Mouse (Mus musculus) Patski (cell line): ENCODE results near the gene Slc30a7. TPM values are rescaled to one million over a fixed set of nuclear protein-coding genes. Genes with fewer than 3 reads are reported as not detected.

Experiments used
- ATAC-seq: fragments of 100-300 bp; one replicate; pipeline ENCODE4 v1.8.0; 2021
- CTCF ChIA-PET: fragments of 350-600 bp; sonication (Branson Sonifier 250); formaldehyde crosslinking; loops from one replicate; lab custom pipeline; 2022; ENCODE audit warnings: inconsistent platforms; lab: Charles Lee
- POLR2A ChIA-PET: fragments of 350-600 bp; sonication (Branson Sonifier 250); formaldehyde crosslinking; loops from one replicate; lab custom pipeline; 2022; ENCODE audit warnings: antibody characterized with exemption, inconsistent platforms; lab: Charles Lee
- DNase-seq: peaks from one replicate; pipeline ENCODE4 v3.0.0-alpha.2; 2011; ENCODE audit warnings: low read depth, low spot score
- H3K27me3 ChIP-seq: fragments of 371-371 bp; one replicate; pipeline ENCODE4 v1.5.1; 2021
- CTCF ChIP-seq: fragments of 100-300 bp; IDR thresholded peaks from one replicate; pipeline ENCODE4 v1.5.1; 2021
- in situ Hi-C: fragments of 300-500 bp; cut with MboI; formaldehyde crosslinking; loops from 3 replicates; pipeline ENCODE4 v1.11.1; 2018; ENCODE audit warnings: low pct_unique_long_range_greater_than_20kb, mixed read lengths
- polyA plus RNA-seq: library from polyadenylated mRNA; unstranded; gene quantifications from one replicate; pipeline ENCODE4 v1.2.3, GENCODE M21; 2021

Gene Slc30a7
- polyA plus RNA-seq, 1 experiment from 2014 or later = 37.9 TPM

GRCm38 (mm10) chr3:115971045-115971785, 36.0 kb downstream of the Slc30a7 start:
- no peaks in the 10 kb centered on the region for H3K27me3 ChIP-seq
- POLR2A ChIA-PET = no interaction called here
- CTCF ChIA-PET = interaction anchor here (1.9 kb wide), 1 partner anchor 310 kb away, joined by 4 read pairs; no protein-coding TSS in a partner anchor
- DNase-seq = no peak
- ATAC-seq = no peak
- no peak for TF ChIP-seq CTCF
- in situ Hi-C loops = no loop called here

DNA sequence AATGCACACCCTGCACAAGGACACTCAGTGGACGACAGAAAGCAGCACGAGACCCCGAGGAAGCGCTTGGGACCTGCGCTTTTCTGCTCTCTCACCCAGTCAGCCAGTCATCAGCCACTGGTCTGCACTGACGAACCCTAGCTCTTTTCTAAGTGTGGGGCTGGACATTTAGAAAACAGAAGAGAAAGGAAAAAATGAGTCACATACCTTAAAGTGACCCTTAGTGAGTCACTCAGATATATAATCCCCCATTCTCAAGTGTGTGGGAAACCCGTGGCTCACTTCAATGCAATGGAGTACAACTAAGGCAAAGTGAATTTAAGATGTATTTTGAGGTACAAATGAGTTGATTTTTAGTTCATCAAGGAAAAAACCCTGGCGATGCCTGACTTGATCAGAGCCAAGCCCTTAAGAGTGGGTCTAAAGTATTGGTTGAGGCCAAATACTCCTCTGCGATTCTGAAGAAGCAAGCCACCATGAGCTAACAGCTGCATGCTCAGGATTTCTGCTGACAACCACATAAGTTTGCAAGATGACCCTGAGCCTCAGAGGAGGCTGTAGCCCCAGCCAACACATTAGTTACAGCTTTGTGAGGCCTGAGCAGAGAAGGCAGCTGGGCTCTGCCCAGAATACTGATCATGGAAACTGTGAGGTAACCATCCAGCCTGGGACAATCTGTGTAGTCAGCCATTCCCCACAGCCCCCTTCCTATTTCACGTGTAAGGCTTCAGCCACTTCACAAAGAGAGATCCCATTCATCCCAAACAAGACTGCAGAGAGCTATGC, 38.3 kb downstream of the Slc30a7 start:
- ChIA-PET POLR2A (no interaction called here), CTCF (interaction anchor here (1.2 kb wide), 1 partner anchor 9 kb away, joined by 3 read pairs; no protein-coding TSS in a partner anchor)
- peak; percentile 34 for DNase-seq
- in situ Hi-C loops = no loop called here
- no peaks in the 10 kb centered on the region for H3K27me3 ChIP-seq
- no peak for TF ChIP-seq CTCF
- peak; percentile 66 for ATAC-seq

- no peaks in the 10 kb centered on the region for H3K27me3 ChIP-seq
- in situ Hi-C loops = no loop called here
- ATAC-seq (no peak), DNase-seq (no peak)
- ChIA-PET CTCF (no interaction called here), POLR2A (no interaction called here)
- no peak for TF ChIP-seq CTCF
Observed at GRCm38 (mm10) chr3:115964071-115964470, 43.1 kb downstream of the Slc30a7 start.

DNA sequence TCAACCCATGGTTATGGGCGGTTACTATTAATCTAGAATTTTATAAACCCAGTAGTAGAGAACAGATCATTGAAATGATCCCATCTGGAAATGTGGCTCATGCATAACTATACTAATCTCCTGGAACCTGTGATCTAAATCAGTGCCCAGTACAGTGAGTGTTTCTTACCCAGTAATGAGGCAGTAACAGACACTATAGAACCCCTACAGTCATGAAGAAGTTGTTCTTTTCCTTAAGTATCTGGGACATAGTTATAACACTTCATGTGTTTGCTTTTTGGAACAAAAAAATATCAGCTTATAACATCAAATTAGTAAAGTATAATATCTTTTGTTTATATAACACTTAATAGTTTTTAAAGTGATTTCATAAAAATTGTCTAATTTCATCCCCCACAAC, 43.6 kb downstream of the Slc30a7 start:
- ChIA-PET POLR2A (no interaction called here), CTCF (no interaction called here)
- ATAC-seq (no peak), DNase-seq (no peak)
- in situ Hi-C loops = no loop called here
- no peak for TF ChIP-seq CTCF
- no peaks in the 10 kb centered on the region for H3K27me3 ChIP-seq

GRCm38 (mm10) chr3:115962028-115962415, 45.2 kb downstream of the Slc30a7 start:
- ChIA-PET CTCF (interaction anchor here (0.7 to 1.9 kb wide), 5 partner anchors 15 to 301 kb away, joined by 3 to 7 read pairs (median 4); no protein-coding TSS in a partner anchor), POLR2A (interaction anchor here (0.7 to 1.4 kb wide), 5 partner anchors 23 to 888 kb away, joined by 3 to 7 read pairs (median 4); partner anchors contain the start of gene Dph5)
- DNase-seq (peak; percentile 58), ATAC-seq (peak; percentile 87)
- H3K27me3 ChIP-seq = no peaks in the 10 kb centered on the region
- no peak for TF ChIP-seq CTCF
- in situ Hi-C loops = no loop called here

DNA sequence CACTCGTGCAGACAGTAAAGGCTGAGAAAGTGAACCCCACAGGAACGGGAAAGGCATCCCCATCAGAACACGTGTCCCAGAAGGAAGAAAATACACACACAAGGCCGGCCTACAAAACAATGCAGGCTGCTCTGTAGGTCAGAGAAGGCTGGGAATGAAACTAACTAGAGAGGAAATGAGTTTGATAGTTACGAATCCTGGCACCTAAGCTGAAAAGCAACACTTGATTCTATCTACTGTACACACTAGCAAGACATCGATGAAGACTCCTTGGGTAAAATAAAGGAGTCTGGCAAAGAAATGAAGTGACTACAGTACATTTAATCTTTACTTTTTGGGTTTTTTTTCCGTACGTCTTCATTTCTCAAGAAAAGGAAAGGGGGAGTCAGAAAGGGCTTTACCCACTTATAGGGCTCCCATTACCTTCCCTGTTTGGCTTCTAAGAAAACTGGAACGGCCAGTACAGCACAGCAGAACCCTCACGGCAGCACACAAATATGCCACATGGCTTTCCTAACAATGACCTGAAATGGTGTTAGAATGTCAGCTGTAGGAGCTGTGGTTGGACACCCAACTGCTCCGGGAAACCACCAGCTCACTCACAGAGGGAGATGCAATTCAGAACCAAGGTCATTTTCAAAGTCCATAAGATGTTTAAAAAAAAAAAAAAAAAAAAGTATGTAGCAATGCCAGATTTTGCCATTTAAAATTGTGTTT, 45.7 kb downstream of the Slc30a7 start:
- ATAC-seq = no peak

GRCm38 (mm10) chr3:115957223-115957622, 50.0 kb downstream of the Slc30a7 start:
- POLR2A ChIA-PET = interaction anchor here (0.8 kb wide), 1 partner anchor 305 kb away, joined by 3 read pairs; no protein-coding TSS in a partner anchor
- no peaks in the 10 kb centered on the region for H3K27me3 ChIP-seq
- TF ChIP-seq CTCF = no peak
- CTCF ChIA-PET = no interaction called here
- DNase-seq (no peak), ATAC-seq (no peak)
- in situ Hi-C loops = no loop called here

More for the DNA sequence above, 45.7 kb downstream of the Slc30a7 start:
- in situ Hi-C loops = no loop called here
- no peak for TF ChIP-seq CTCF
- POLR2A ChIA-PET = interaction anchor here (0.6 to 1.4 kb wide), 6 partner anchors 22 to 1497 kb away, joined by 3 to 7 read pairs (median 4); partner anchors contain the start of gene Dph5
- DNase-seq = no peak
- CTCF ChIA-PET = interaction anchor here (0.7 to 1.9 kb wide), 5 partner anchors 15 to 301 kb away, joined by 3 to 7 read pairs (median 4); no protein-coding TSS in a partner anchor
- H3K27me3 ChIP-seq = no peaks in the 10 kb centered on the region

GRCm38 (mm10) chr3:115953088-115953487, 54.1 kb downstream of the Slc30a7 start:
- DNase-seq (no peak), ATAC-seq (no peak)
- no peaks in the 10 kb centered on the region for H3K27me3 ChIP-seq
- ChIA-PET POLR2A (no interaction called here), CTCF (interaction anchor here (1.8 to 1.9 kb wide), 2 partner anchors 16 to 17 kb away, joined by 5 to 7 read pairs; no protein-coding TSS in a partner anchor)
- no peak for TF ChIP-seq CTCF
- in situ Hi-C loops = no loop called here

GRCm38 (mm10) chr3:115952356-115952755, 54.9 kb downstream of the Slc30a7 start:
- no peak for TF ChIP-seq CTCF
- POLR2A ChIA-PET = no interaction called here
- H3K27me3 ChIP-seq = no peaks in the 10 kb centered on the region
- CTCF ChIA-PET = interaction anchor here (1.8 kb wide), 1 partner anchor 16 kb away, joined by 5 read pairs; no protein-coding TSS in a partner anchor
- ATAC-seq (no peak), DNase-seq (no peak)
- in situ Hi-C loops = no loop called here

- no peak for ATAC-seq
- H3K27me3 ChIP-seq = no peaks in the 10 kb centered on the region
- no peak for DNase-seq
- in situ Hi-C loops = no loop called here
- TF ChIP-seq CTCF = no peak
- ChIA-PET CTCF (no interaction called here), POLR2A (no interaction called here)
Observed at GRCm38 (mm10) chr3:115951221-115951620, 56.0 kb downstream of the Slc30a7 start.
